In the genomic region with DNA sequence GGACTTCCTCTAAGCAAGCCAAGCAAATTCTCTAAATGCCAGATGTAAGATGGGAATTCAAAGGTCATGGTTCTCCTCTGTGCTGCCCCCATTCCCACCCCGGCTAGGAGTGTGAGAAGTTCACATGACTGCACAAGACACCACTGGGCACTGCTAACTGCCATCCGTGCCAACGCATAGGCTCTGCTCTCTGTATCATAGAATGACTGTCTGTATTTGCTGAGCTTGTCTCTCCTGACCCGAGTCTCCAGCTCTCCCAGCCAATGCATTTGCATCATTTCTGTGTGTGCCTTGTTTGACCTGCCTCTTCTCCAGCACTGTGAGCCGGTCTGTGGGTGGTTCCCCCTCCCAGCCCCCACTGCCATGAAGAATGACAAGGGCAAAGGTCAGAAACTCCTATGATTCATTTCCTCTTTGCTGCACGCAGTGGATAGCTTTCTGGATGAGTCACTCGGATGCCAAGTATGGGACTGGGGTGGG, we compare ENCODE assay signal across 8 mouse cellular contexts. TPM values are rescaled to one million over a fixed set of nuclear protein-coding genes. Genes with fewer than 3 reads are reported as not detected.
A peak's percentile ranks its signal among the peaks of the same experiment; 100 is the strongest.
DNase-seq lines count a peak whose midpoint lies in the region; ATAC-seq and TF ChIP-seq lines count a peak whose summit lies in the region.

No protein-coding gene starts in this region.

- intact Hi-C loops in left cerebral cortex, adult 2 months (cut with DNase I) = loop anchor here (2.0 to 10.0 kb wide), 2 partner anchors 37 to 221 kb away; partner anchors contain the start of gene Phlda1

- no peaks in the 10 kb centered on the region for H3K27me3 ChIP-seq in liver, adult 2 months (ENCODE audit: control insufficient read depth, insufficient read depth, low read length)
- no peaks in the 10 kb centered on the region for H3K27me3 ChIP-seq in small intestine, adult 2 months (ENCODE audit: control insufficient read depth, insufficient read depth, low read length)

- WGBS in liver, adult 2 months = 6% methylated on average over 7 of the region's 7 CpGs
- 9% methylated on average over 7 of the region's 7 CpGs for WGBS in small intestine, adult 2 months

- H3K36me3 ChIP-seq in liver, adult 2 months (ENCODE audit: control insufficient read depth, insufficient read depth, low read length) = no peaks in the 10 kb centered on the region
- no peaks in the 10 kb centered on the region for H3K36me3 ChIP-seq in small intestine, adult 2 months (ENCODE audit: control insufficient read depth, insufficient read depth, low read length)

- no peak overlapping the region for H3K4me3 ChIP-seq in left cerebral cortex, adult 2 months
- no peak overlapping the region for H3K4me3 ChIP-seq in liver, adult 2 months (ENCODE audit: insufficient read depth, low read depth, low read length)
- H3K4me3 ChIP-seq in small intestine, adult 2 months (ENCODE audit: low read depth, low read length) = no peak overlapping the region

- no peaks in the 10 kb centered on the region for H3K79me2 ChIP-seq in liver, adult 2 months (ENCODE audit: control insufficient read depth, insufficient read depth, low read length)

- 0 out of 2 replicates have a peak, but pooled peaks have one; percentile 3 for ATAC-seq in common myeloid progenitor, adult 5-6 weeks (replicated peaks; ENCODE audit: low read depth, poor library complexity, severe bottlenecking)
- ATAC-seq in inflammation-experienced regulatory T-cells, adult 6 months = no peak

- H3K9ac ChIP-seq in liver, adult 2 months (ENCODE audit: low read depth, low read length) = no peak overlapping the region

- H3K4me1 ChIP-seq in liver, adult 2 months (ENCODE audit: control insufficient read depth, insufficient read depth, low read length) = peaks cover 5% of the 10 kb centered on the region; the same call in 1 of the 2 replicates
- H3K4me1 ChIP-seq in small intestine, adult 2 months (ENCODE audit: control insufficient read depth, insufficient read depth, insufficient read length, low read length) = peaks cover 25% of the 10 kb centered on the region

- H3K27ac ChIP-seq in left cerebral cortex, adult 2 months = peak overlapping the region; percentile 48
- H3K27ac ChIP-seq in liver, adult 2 months (replicated peaks; ENCODE audit: insufficient read depth, low read depth, low read length) = peak overlapping the region; percentile 21
- peak overlapping the region; percentile 31 for H3K27ac ChIP-seq in small intestine, adult 2 months (ENCODE audit: insufficient read depth, low read depth, low read length)

- TF ChIP-seq POLR2A in liver, adult 2 months (IDR thresholded peaks at IDR 0.05; ENCODE audit: extremely low read depth, insufficient read depth, low read length) = no peak
- no peak for TF ChIP-seq POLR2A in small intestine, adult 2 months (IDR thresholded peaks at IDR 0.05; ENCODE audit: low read depth, low read length)

- TF ChIP-seq CTCF in left cerebral cortex, adult 2 months (IDR thresholded peaks at IDR 0.05) = no peak
- no peak for TF ChIP-seq CTCF in liver, adult 2 months (IDR thresholded peaks at IDR 0.05; ENCODE audit: low read depth, low read length)
- TF ChIP-seq CTCF in small intestine, adult 2 months (IDR thresholded peaks at IDR 0.05; ENCODE audit: extremely low read depth, insufficient read length, insufficient replicate concordance, low read depth, low read length) = no peak

- no peak for DNase-seq in left cerebral cortex, adult 2 months (ENCODE audit: extremely low spot score in 1 of 2, low spot score in 2 of 2)
- DNase-seq in left cerebral cortex, adult 8-10 months (ENCODE audit: low spot score in 2 of 2) = no peak
- DNase-seq in heart, postnatal 4 days = peak; percentile 59
- peak; percentile 79 for DNase-seq in liver, adult 2 months (ENCODE audit: extremely low read depth, low read depth, low spot score)
- no peak for DNase-seq in thymus, postnatal 14 days

RNA-seq across cellular contexts. Expression of gene Phlda1, which starts 37.7 kb away (rescaled TPM):
- total RNA-seq in left cerebral cortex, adult 2 months (2021) = 10 to 100 TPM; 31.3 to 42.2 TPM
- total RNA-seq in left cerebral cortex, adult 8-10 months (2022) = 10 to 100 TPM; 24.1 to 31.4 (median 25.1) TPM
- total RNA-seq in common myeloid progenitor, adult 5-6 weeks (2017) = 0.49 and 1.9 TPM in 2 replicates
- total RNA-seq in heart, postnatal 4 days (2021) = 10 to 100 TPM; 33.7 to 35.1 TPM
- total RNA-seq in liver, adult 2 months (2014; rRNA removed) = 11.2 and 11.5 TPM in 2 replicates
- 30.2 and 51.0 TPM in 2 replicates for polyA plus RNA-seq in liver, adult 2 months (2012; rRNA removed)
- 27.1 and 31.8 TPM in 2 replicates for polyA plus RNA-seq in small intestine, adult 2 months (2012; rRNA removed)
- 1 to 10 TPM; 6.4 to 8.0 (median 6.8) TPM for polyA plus RNA-seq in inflammation-experienced regulatory T-cells, adult 6 months (2017; shearing (Covaris generic))

Comparison
In these comparisons a context has a peak if more than half of its experiments do, and no peak if none do; other contexts are left out.
1. DNase-seq: peak in heart, postnatal 4 days (single experiment) and liver, adult 2 months (single experiment); none in left cerebral cortex, adult 2 months (0 of 2), left cerebral cortex, adult 8-10 months (0 of 2) and thymus, postnatal 14 days (single experiment).
2. Peak in every context shown above with its lines, with median percentiles within 50 percentile points of each other: H3K27ac ChIP-seq.